23 mouse cellular contexts compared by ENCODE assay signal in genomic region chr7:133029496-133030047, GRCm38 (mm10).
DNase-seq lines count a peak whose midpoint lies in the region; ATAC-seq and TF ChIP-seq lines count a peak whose summit lies in the region.
"Had no signal": no experiment of that assay in that cellular context is flagged by ENCODE, and none has a peak within 500 bp of the region (broad histone marks: within the 10 kb centered on the region; RNA-seq: fewer than 3 reads in every experiment).

No protein-coding gene starts in this region.

- TF ChIP-seq CTCF in small intestine, adult 2 months (IDR thresholded peaks at IDR 0.05; ENCODE audit: extremely low read depth, insufficient read length, insufficient replicate concordance, low read depth, low read length) = no peak
- no peak for TF ChIP-seq CTCF in stomach, postnatal 0 days (IDR thresholded peaks at IDR 0.05; ENCODE audit: low read depth)

- no peak overlapping the region for H3K4me3 ChIP-seq in intestine, embryonic 15.5 days (replicated peaks)
- H3K4me3 ChIP-seq in small intestine, adult 2 months (ENCODE audit: low read depth, low read length) = no peak overlapping the region
- no peak overlapping the region for H3K4me3 ChIP-seq in stomach, postnatal 0 days (ENCODE audit: low read depth, low read length)
- H3K4me3 ChIP-seq in hindbrain, embryonic 14.5 days (replicated peaks; ENCODE audit: low read length) = no peak overlapping the region
- H3K4me3 ChIP-seq: embryonic facial prominence, embryonic 12.5 days; heart, embryonic 15.5 days; hindbrain, embryonic 13.5 days had no signal

- peaks cover 44% of the 10 kb centered on the region for H3K4me1 ChIP-seq in intestine, embryonic 15.5 days (replicated peaks)
- peaks cover 10% of the 10 kb centered on the region; the same call in 1 of the 2 replicates for H3K4me1 ChIP-seq in small intestine, adult 2 months (ENCODE audit: control insufficient read depth, insufficient read depth, insufficient read length, low read length)
- H3K4me1 ChIP-seq in stomach, postnatal 0 days (replicated peaks; ENCODE audit: control insufficient read depth, insufficient read depth) = peaks cover 15% of the 10 kb centered on the region
- peaks cover 16% of the 10 kb centered on the region for H3K4me1 ChIP-seq in hindbrain, embryonic 14.5 days (replicated peaks; ENCODE audit: control insufficient read depth, insufficient read depth, low read length)

- TF ChIP-seq POLR2A in small intestine, adult 2 months (IDR thresholded peaks at IDR 0.05; ENCODE audit: low read depth, low read length) = no peak

- no peak overlapping the region for H3K9ac ChIP-seq in intestine, embryonic 15.5 days
- H3K9ac ChIP-seq in stomach, postnatal 0 days (ENCODE audit: low read length) = no peak overlapping the region
- H3K9ac ChIP-seq in hindbrain, embryonic 14.5 days = no peak overlapping the region
- H3K9ac ChIP-seq: embryonic facial prominence, embryonic 12.5 days; heart, embryonic 15.5 days; hindbrain, embryonic 13.5 days had no signal

- H3K27me3 ChIP-seq in intestine, embryonic 15.5 days (replicated peaks) = no peaks in the 10 kb centered on the region
- no peaks in the 10 kb centered on the region for H3K27me3 ChIP-seq in small intestine, adult 2 months (ENCODE audit: control insufficient read depth, insufficient read depth, low read length)
- no peaks in the 10 kb centered on the region for H3K27me3 ChIP-seq in stomach, postnatal 0 days (ENCODE audit: control insufficient read depth, insufficient read depth, low read length)
- H3K27me3 ChIP-seq in hindbrain, embryonic 14.5 days (ENCODE audit: control insufficient read depth, insufficient read depth, low read length) = no peaks in the 10 kb centered on the region
- H3K27me3 ChIP-seq: embryonic facial prominence, embryonic 12.5 days; heart, embryonic 15.5 days; hindbrain, embryonic 13.5 days; Patski had no signal

- peak overlapping the region; percentile 62 for H3K27ac ChIP-seq in intestine, embryonic 15.5 days
- peak overlapping the region; percentile 26 for H3K27ac ChIP-seq in small intestine, adult 2 months (ENCODE audit: insufficient read depth, low read depth, low read length)
- peak overlapping the region; percentile 45 for H3K27ac ChIP-seq in stomach, postnatal 0 days (replicated peaks)
- no peak overlapping the region for H3K27ac ChIP-seq in hindbrain, embryonic 14.5 days
- H3K27ac ChIP-seq: embryonic facial prominence, embryonic 12.5 days; heart, embryonic 15.5 days; hindbrain, embryonic 13.5 days had no signal

- peak; percentile 95 for ATAC-seq in intestine, embryonic 15.5 days
- peak; percentile 90 for ATAC-seq in stomach, postnatal 0 days (ENCODE audit: low FRiP score, low TSS enrichment)
- no peak for ATAC-seq in hindbrain, embryonic 14.5 days (ENCODE audit: low FRiP score)
- ATAC-seq: forebrain, embryonic 16.5 days; Patski had no signal

- H3K36me3 ChIP-seq in intestine, embryonic 15.5 days = no peaks in the 10 kb centered on the region
- peaks cover 3% of the 10 kb centered on the region; the same call in 1 of the 2 replicates for H3K36me3 ChIP-seq in small intestine, adult 2 months (ENCODE audit: control insufficient read depth, insufficient read depth, low read length)
- H3K36me3 ChIP-seq in stomach, postnatal 0 days (ENCODE audit: control insufficient read depth, insufficient read depth, low read length) = no peaks in the 10 kb centered on the region
- no peaks in the 10 kb centered on the region for H3K36me3 ChIP-seq in hindbrain, embryonic 14.5 days (replicated peaks; ENCODE audit: control insufficient read depth, insufficient read depth)
- H3K36me3 ChIP-seq: embryonic facial prominence, embryonic 12.5 days; heart, embryonic 15.5 days; hindbrain, embryonic 13.5 days had no signal

- WGBS in intestine, embryonic 15.5 days = 50% methylated on average over 8 of the region's 8 CpGs
- WGBS in small intestine, adult 2 months = 24% methylated on average over 8 of the region's 8 CpGs
- 51% methylated on average over 8 of the region's 8 CpGs for WGBS in stomach, postnatal 0 days
- WGBS in hindbrain, embryonic 14.5 days = 88% methylated on average over 8 of the region's 8 CpGs

- no peak for TF ChIP-seq EP300 in stomach, postnatal 0 days (optimal IDR thresholded peaks at IDR 0.05)

- peak; percentile 83 for DNase-seq in heart, adult 11 months
- no peak for DNase-seq in heart, adult 18-20 months
- DNase-seq in stomach, postnatal 0 days (ENCODE audit: low spot score) = peak; percentile 50
- no peak for DNase-seq in kidney, postnatal 25 days
- DNase-seq in thymus, postnatal 14 days = no peak
- no peak for DNase-seq in hindbrain, embryonic 14.5 days (ENCODE audit: low spot score)
- DNase-seq: adrenal gland, adult 2 months; adrenal gland, postnatal 36 days; cerebellum, adult 11 months; cerebellum, adult 9-10 months; cerebellum, postnatal 25 days; gastrocnemius, postnatal 14 days; heart, postnatal 14 days; kidney, adult 18-20 months had no signal

- peak overlapping the region; percentile 34 for H3K4me2 ChIP-seq in intestine, embryonic 15.5 days (replicated peaks)
- H3K4me2 ChIP-seq in stomach, postnatal 0 days (replicated peaks; ENCODE audit: low read depth) = no peak overlapping the region
- H3K4me2 ChIP-seq in hindbrain, embryonic 14.5 days (replicated peaks) = no peak overlapping the region
- H3K4me2 ChIP-seq: embryonic facial prominence, embryonic 12.5 days; heart, embryonic 11.5 days; heart, embryonic 15.5 days; hindbrain, embryonic 13.5 days had no signal

- H3K9me3 ChIP-seq in intestine, embryonic 15.5 days = no peaks in the 10 kb centered on the region
- no peaks in the 10 kb centered on the region for H3K9me3 ChIP-seq in stomach, postnatal 0 days (ENCODE audit: control insufficient read depth, low read length)
- H3K9me3 ChIP-seq in hindbrain, embryonic 14.5 days (ENCODE audit: control insufficient read depth, low read length) = no peaks in the 10 kb centered on the region
- H3K9me3 ChIP-seq: embryonic facial prominence, embryonic 12.5 days; G1E; heart, embryonic 15.5 days; hindbrain, embryonic 13.5 days had no signal

Comparison
In these comparisons a context has a peak if more than half of its experiments do, and no peak if none do; other contexts are left out.
1. DNase-seq: peak in heart, adult 11 months (single experiment) and stomach, postnatal 0 days (single experiment); none in heart, adult 18-20 months (0 of 2), kidney, postnatal 25 days (0 of 2), thymus, postnatal 14 days (single experiment) and hindbrain, embryonic 14.5 days (single experiment).